Mouse (Mus musculus): ENCODE data around the gene Gm10974.

DNA sequence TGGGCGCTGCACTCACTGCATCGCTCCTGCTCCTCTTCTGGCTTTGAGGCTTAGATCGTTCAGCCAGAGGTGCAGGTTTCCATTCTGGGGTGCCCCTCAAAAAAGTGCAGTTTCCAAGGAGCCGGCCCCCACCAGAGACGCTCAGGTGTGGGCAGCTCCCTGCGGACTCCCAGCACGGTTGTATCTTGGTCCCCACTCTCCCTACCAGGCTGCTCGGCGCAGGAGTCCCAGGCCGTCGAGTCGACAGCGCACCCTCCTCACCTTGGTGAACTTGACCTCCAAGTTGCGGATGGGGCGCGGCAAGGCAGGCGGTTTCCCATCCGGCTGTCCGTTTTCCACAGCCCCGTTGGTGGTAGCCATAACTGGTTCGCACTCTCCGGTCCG, 61.3 kb downstream of the Gm10974 start:
- no peak for TF ChIP-seq POLR2A (IDR thresholded peaks at IDR 0.05; ENCODE audit: borderline replicate concordance, extremely low read depth, low read depth, low read length)
- no peak for TF ChIP-seq CTCF (IDR thresholded peaks at IDR 0.05; ENCODE audit: insufficient read depth, low read length)

Measured in lung, adult 2 months (tissue).